Mouse (Mus musculus): ENCODE results near the gene Vdr. TPM values are rescaled to one million over a fixed set of nuclear protein-coding genes. Genes with fewer than 3 reads are reported as not detected.

Gene Vdr
- polyA plus RNA-seq, 1 experiment, result 0.46 TPM

DNA sequence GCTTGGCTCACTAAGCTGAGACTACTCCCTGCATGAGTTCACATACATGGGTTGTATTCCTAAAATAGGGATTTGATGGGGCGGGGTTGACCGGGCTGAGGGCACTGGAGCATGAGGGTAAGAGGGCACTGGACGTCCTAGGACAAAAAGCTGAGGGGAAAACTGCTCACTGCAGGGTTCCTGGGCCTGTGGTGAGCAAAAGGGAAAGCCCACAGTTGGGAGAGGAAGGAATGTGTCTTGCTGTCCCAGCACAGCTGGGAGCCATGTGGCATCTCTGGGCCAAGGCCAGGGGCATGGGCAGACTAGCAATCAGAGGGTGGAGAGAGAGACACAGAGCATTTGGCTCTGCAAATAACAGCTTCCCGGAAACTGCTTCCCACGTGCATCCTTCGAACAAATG lies 28.1 kb upstream of the Vdr start:
- H3K4me3 ChIP-seq (replicated peaks; ENCODE audit: insufficient read depth, low read depth, low read length), result no peak overlapping the region
- H3K4me1 ChIP-seq (ENCODE audit: control insufficient read depth, insufficient read depth, low read length), result no peaks in the 10 kb centered on the region
- no peak overlapping the region for H3K27ac ChIP-seq (ENCODE audit: insufficient read depth, low read length)
- H3K27me3 ChIP-seq (ENCODE audit: control insufficient read depth, insufficient read depth, low read length), result no peaks in the 10 kb centered on the region
- 7% methylated on average over 6 of the region's 6 CpGs for WGBS
- TF ChIP-seq POLR2A (IDR thresholded peaks at IDR 0.05; ENCODE audit: borderline replicate concordance, insufficient read depth, low read length) (no peak), CTCF (IDR thresholded peaks at IDR 0.05; ENCODE audit: borderline replicate concordance, insufficient read depth, low read depth, low read length) (no peak)
- no peak for DNase-seq

DNA sequence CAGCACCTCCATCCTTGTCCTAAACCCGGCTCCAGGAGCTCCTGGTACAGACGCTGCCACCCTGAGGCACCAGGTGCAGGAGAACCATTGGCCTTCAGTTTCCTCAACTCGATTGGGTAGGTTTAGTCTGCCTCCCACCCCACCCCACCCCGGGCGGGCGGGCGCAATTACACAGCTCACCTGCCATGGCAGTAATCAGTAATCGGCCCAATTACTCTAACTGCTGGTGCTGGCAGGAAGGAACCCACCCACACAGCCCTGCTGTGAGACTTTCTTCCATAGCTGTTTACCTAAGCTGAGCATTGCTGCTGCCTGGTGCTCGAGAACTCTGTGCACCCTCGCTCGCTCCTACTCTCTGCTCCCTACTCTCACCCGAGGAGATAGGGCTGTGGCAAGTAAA lies 22.0 kb upstream of the Vdr start:
- Histone ChIP-seq H3K27ac (ENCODE audit: insufficient read depth, low read length) (no peak overlapping the region), H3K4me3 (replicated peaks; ENCODE audit: insufficient read depth, low read depth, low read length) (no peak overlapping the region), H3K27me3 (ENCODE audit: control insufficient read depth, insufficient read depth, low read length) (no peaks in the 10 kb centered on the region), H3K4me1 (ENCODE audit: control insufficient read depth, insufficient read depth, low read length) (no peaks in the 10 kb centered on the region)
- 87% methylated on average over 12 of the region's 12 CpGs for WGBS
- DNase-seq, result no peak
- TF ChIP-seq CTCF (IDR thresholded peaks at IDR 0.05; ENCODE audit: borderline replicate concordance, insufficient read depth, low read depth, low read length) (no peak), POLR2A (IDR thresholded peaks at IDR 0.05; ENCODE audit: borderline replicate concordance, insufficient read depth, low read length) (no peak)

DNA sequence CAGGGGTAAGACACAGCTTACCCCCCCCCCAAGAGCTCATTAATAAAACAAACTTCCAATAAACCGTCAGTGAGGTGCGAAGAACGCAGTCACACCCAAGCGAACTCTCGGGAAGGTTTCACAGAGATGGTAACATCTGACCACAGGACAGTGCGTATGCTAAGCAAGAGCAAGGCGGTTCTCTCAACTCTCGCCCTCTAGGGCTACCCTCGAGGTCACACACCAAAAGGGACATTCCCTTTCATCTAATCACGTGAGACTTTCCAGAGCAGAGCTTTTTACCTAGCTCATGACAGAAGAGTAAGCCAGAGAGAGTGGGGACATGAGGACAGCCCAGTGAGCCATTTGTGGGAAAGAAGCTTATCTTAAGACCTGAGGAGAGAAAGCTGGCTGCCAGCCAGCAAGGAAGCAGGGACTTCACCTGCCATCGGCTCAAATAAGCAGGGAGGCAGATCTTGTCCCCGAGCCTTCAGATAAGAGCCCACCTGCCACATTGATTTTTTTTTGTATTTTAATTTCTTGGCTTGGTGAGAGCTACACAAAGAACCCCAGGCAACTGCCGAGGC lies 18.9 kb upstream of the Vdr start:
- DNase-seq, result no peak
- TF ChIP-seq POLR2A (IDR thresholded peaks at IDR 0.05; ENCODE audit: borderline replicate concordance, insufficient read depth, low read length), result no peak
- no peak for TF ChIP-seq CTCF (IDR thresholded peaks at IDR 0.05; ENCODE audit: borderline replicate concordance, insufficient read depth, low read depth, low read length)
- H3K27ac ChIP-seq (ENCODE audit: insufficient read depth, low read length), result no peak overlapping the region
- no peaks in the 10 kb centered on the region for H3K27me3 ChIP-seq (ENCODE audit: control insufficient read depth, insufficient read depth, low read length)
- 59% methylated on average over 13 of the region's 13 CpGs for WGBS
- no peak overlapping the region for H3K4me3 ChIP-seq (replicated peaks; ENCODE audit: insufficient read depth, low read depth, low read length)
- no peaks in the 10 kb centered on the region for H3K4me1 ChIP-seq (ENCODE audit: control insufficient read depth, insufficient read depth, low read length)

DNA sequence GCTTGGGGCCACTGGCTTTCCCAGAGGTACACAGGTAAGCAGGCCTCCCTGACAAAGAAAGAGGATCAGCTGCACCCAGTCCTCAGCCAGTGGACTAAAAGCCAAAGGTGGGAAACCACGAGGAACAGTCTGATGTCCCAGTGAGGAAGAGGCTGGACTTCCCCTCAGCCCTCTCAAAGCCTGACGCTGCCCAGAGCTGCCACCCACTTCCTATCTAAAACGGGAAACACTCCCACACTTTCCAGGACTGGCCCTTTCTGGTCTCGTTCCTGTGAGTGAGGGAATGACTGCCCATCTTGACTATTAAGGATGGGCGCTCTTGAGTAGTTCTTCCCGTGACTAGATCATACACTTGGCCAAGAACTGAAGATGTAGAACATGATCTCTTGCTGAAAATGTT lies 17.4 kb upstream of the Vdr start:
- 80% methylated on average over 6 of the region's 6 CpGs for WGBS
- no peak for DNase-seq
- Histone ChIP-seq H3K4me3 (replicated peaks; ENCODE audit: insufficient read depth, low read depth, low read length) (no peak overlapping the region), H3K27me3 (ENCODE audit: control insufficient read depth, insufficient read depth, low read length) (no peaks in the 10 kb centered on the region), H3K4me1 (ENCODE audit: control insufficient read depth, insufficient read depth, low read length) (no peaks in the 10 kb centered on the region), H3K27ac (ENCODE audit: insufficient read depth, low read length) (no peak overlapping the region)
- no peak for TF ChIP-seq POLR2A (IDR thresholded peaks at IDR 0.05; ENCODE audit: borderline replicate concordance, insufficient read depth, low read length)
- no peak for TF ChIP-seq CTCF (IDR thresholded peaks at IDR 0.05; ENCODE audit: borderline replicate concordance, insufficient read depth, low read depth, low read length)

DNA sequence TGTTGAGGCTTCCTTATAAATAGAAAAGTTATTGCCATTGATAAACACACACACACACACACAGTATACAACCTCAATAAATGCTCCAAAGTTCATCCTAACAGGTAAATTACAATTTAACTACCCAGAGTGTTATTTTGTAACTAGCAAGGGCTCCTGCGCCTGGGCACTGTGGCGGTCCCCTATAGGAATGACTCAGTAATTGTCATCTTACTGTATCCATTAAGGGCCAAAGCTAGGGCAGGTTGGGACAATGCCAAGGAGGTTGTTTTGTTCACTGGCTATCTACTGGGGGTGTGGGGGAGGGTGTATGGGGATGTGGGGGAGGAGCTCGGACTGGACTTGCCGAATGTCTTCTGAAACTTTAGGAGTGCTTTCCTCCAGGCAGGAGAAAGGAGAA lies 16.6 kb upstream of the Vdr start:
- no peak overlapping the region for H3K4me3 ChIP-seq (replicated peaks; ENCODE audit: insufficient read depth, low read depth, low read length)
- no peak for DNase-seq
- TF ChIP-seq CTCF (IDR thresholded peaks at IDR 0.05; ENCODE audit: borderline replicate concordance, insufficient read depth, low read depth, low read length) (no peak), POLR2A (IDR thresholded peaks at IDR 0.05; ENCODE audit: borderline replicate concordance, insufficient read depth, low read length) (no peak)

DNA sequence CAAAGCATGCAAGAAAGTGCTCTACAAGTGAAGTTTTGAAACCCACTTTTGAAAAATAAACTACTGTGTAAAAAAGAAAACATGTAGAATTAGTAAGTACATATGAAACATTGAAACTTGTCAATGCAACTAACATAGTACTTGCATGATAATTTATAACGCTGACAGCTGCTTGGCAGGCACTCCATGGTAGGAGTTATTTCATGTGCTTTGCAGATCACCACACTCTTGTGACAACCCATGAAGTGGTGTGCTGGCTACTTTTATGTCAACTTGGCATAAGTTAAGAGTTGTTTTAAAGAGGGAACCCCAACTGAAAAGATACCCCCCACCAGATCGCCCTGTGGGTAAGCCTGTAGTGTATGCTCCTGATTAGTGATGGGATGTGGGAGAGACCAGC lies 12.0 kb upstream of the Vdr start:
- no peaks in the 10 kb centered on the region for H3K27me3 ChIP-seq (ENCODE audit: control insufficient read depth, insufficient read depth, low read length)
- WGBS, result 85% methylated on average over 2 of the region's 2 CpGs
- no peak overlapping the region for H3K27ac ChIP-seq (ENCODE audit: insufficient read depth, low read length)
- TF ChIP-seq POLR2A (IDR thresholded peaks at IDR 0.05; ENCODE audit: borderline replicate concordance, insufficient read depth, low read length) (no peak), CTCF (IDR thresholded peaks at IDR 0.05; ENCODE audit: borderline replicate concordance, insufficient read depth, low read depth, low read length) (no peak)
- no peak for DNase-seq
- no peaks in the 10 kb centered on the region for H3K4me1 ChIP-seq (ENCODE audit: control insufficient read depth, insufficient read depth, low read length)
- no peak overlapping the region for H3K4me3 ChIP-seq (replicated peaks; ENCODE audit: insufficient read depth, low read depth, low read length)

More for the DNA sequence above, 16.6 kb upstream of the Vdr start:
- Histone ChIP-seq H3K27ac (ENCODE audit: insufficient read depth, low read length) (no peak overlapping the region), H3K27me3 (ENCODE audit: control insufficient read depth, insufficient read depth, low read length) (no peaks in the 10 kb centered on the region), H3K4me1 (ENCODE audit: control insufficient read depth, insufficient read depth, low read length) (no peaks in the 10 kb centered on the region)
- 46% methylated on average over 4 of the region's 4 CpGs for WGBS

DNA sequence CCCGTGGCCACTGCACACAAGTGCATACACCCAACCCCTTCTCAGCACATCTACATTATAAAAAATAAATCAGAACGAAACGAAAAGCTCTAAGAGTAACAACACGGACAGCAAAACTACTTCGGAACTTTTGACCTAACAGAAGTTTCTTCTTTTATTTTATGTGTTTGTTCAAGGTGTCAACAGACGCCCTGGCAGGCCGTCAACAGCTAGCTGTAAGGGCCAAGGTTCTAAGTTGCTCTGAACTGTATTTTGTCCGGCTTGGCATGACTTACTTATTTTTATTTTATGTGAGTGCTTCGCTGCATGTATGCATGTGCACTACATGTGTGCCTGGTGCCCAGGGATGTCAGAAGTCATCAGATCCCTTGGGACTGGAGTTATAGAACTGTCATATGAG lies 11.4 kb upstream of the Vdr start:
- TF ChIP-seq POLR2A (IDR thresholded peaks at IDR 0.05; ENCODE audit: borderline replicate concordance, insufficient read depth, low read length), result no peak
- no peak for TF ChIP-seq CTCF (IDR thresholded peaks at IDR 0.05; ENCODE audit: borderline replicate concordance, insufficient read depth, low read depth, low read length)
- WGBS, result 91% methylated on average over 9 of the region's 9 CpGs

DNA sequence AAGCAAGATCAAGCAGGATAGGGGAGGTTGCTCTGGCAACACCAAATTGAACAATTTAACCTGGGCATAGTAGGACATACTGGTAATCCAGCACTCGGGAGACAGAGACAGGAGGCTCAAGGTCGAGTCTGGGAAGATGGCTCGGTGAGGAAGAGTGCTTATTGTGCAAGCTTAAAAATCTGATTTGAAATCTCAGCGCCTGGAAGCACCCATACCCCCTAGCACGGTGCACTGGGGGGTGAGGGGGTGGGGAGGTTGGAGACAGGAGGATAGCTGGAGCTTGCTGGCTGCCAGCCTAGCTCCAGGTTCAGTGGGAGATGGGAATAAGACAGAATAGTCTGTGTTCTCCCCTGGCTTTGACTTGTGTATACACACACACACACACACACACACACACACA lies 9.9 kb upstream of the Vdr start:
- Histone ChIP-seq H3K4me3 (replicated peaks; ENCODE audit: insufficient read depth, low read depth, low read length) (no peak overlapping the region), H3K27me3 (ENCODE audit: control insufficient read depth, insufficient read depth, low read length) (no peaks in the 10 kb centered on the region), H3K27ac (ENCODE audit: insufficient read depth, low read length) (no peak overlapping the region), H3K4me1 (ENCODE audit: control insufficient read depth, insufficient read depth, low read length) (no peaks in the 10 kb centered on the region)
- WGBS, result 54% methylated on average over 5 of the region's 5 CpGs
- TF ChIP-seq CTCF (IDR thresholded peaks at IDR 0.05; ENCODE audit: borderline replicate concordance, insufficient read depth, low read depth, low read length), result no peak
- no peak for TF ChIP-seq POLR2A (IDR thresholded peaks at IDR 0.05; ENCODE audit: borderline replicate concordance, insufficient read depth, low read length)
- DNase-seq, result no peak

More for the DNA sequence above, 11.4 kb upstream of the Vdr start:
- H3K4me3 ChIP-seq (replicated peaks; ENCODE audit: insufficient read depth, low read depth, low read length), result no peak overlapping the region
- no peaks in the 10 kb centered on the region for H3K4me1 ChIP-seq (ENCODE audit: control insufficient read depth, insufficient read depth, low read length)
- DNase-seq, result no peak
- no peaks in the 10 kb centered on the region for H3K27me3 ChIP-seq (ENCODE audit: control insufficient read depth, insufficient read depth, low read length)
- no peak overlapping the region for H3K27ac ChIP-seq (ENCODE audit: insufficient read depth, low read length)

All from cerebellum, adult 2 months (tissue).